ENCODE assay signal across 12 mouse cellular contexts in the genomic region with DNA sequence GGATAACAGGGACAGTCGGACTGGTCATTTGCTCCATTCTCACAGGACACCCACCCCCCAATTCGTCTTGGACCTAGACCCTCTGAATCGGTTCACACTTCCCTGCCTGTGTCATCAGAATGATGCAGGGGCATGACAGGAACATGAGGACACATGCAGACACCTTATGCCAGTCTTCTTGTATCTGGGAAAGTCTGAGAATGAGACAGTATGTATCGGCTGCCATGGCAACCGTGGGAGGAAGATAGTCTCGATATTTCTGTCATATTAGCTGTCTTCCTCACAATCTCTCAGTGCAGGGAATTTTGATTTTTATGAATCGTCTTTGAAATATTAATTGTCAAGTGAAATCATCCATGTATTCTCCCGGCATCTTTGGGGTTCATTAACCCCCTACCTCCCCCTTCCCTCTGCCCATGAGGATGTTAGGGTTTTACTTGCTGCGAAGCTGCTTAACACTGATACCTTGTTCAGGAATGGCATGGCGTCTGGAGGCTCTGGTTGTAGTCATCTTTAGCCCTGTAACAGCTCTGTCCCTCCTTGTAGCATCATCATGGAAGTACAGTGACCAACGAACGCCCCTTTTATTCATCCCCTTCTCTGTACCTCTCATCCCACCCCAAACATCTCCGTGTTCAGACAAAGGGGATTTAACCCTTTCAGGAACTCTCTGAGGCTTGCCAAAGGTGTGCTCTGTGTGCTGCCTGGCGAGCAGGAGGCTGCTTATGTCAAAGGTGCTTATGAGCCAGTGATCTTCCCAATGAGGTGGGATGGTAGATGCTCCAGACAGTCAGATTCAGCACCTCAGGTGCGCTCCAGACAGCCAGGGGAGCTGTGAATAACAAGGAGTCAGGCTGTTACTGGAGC. TPM values are rescaled to one million over a fixed set of nuclear protein-coding genes. Genes with fewer than 3 reads are reported as not detected.
A peak's percentile ranks its signal among the peaks of the same experiment; 100 is the strongest.
DNase-seq lines count a peak whose midpoint lies in the region; ATAC-seq and TF ChIP-seq lines count a peak whose summit lies in the region.
"Had no signal": no experiment of that assay in that cellular context is flagged by ENCODE, and none has a peak within 500 bp of the region (broad histone marks: within the 10 kb centered on the region; RNA-seq: fewer than 3 reads in every experiment).

No protein-coding gene starts in this region.

- no peak overlapping the region for H3K4me2 ChIP-seq in midbrain, embryonic 15.5 days
- H3K4me2 ChIP-seq: heart, embryonic 13.5 days had no signal

- 63% methylated on average over 15 of the region's 15 CpGs for WGBS in midbrain, embryonic 15.5 days
- 65% methylated on average over 15 of the region's 15 CpGs for WGBS in heart, adult 2 months

- no peaks in the 10 kb centered on the region for H3K79me2 ChIP-seq in heart, adult 2 months (replicated peaks; ENCODE audit: control insufficient read depth, insufficient read depth, low read length)

- H3K27me3 ChIP-seq in midbrain, embryonic 15.5 days (replicated peaks) = no peaks in the 10 kb centered on the region
- no peaks in the 10 kb centered on the region for H3K27me3 ChIP-seq in heart, adult 2 months (ENCODE audit: control insufficient read depth, insufficient read depth, low read length)

- ATAC-seq in midbrain, embryonic 15.5 days (replicated peaks) = peak; percentile 84
- ATAC-seq: activated CD4-positive, CD25-positive, alpha-beta regulatory T cell, adult 4 months; liver, postnatal 0 days had no signal

- TF ChIP-seq POLR2A in heart, adult 2 months (IDR thresholded peaks at IDR 0.05; ENCODE audit: insufficient read depth, low read depth, low read length) = no peak

- H3K9ac ChIP-seq in midbrain, embryonic 15.5 days = no peak overlapping the region
- H3K9ac ChIP-seq in heart, adult 2 months (ENCODE audit: low read depth, low read length) = no peak overlapping the region
- H3K9ac ChIP-seq: heart, embryonic 13.5 days; liver, postnatal 0 days had no signal

- no peaks in the 10 kb centered on the region for H3K36me3 ChIP-seq in midbrain, embryonic 15.5 days (replicated peaks)
- no peaks in the 10 kb centered on the region for H3K36me3 ChIP-seq in heart, adult 2 months (ENCODE audit: control insufficient read depth, insufficient read depth, low read length)
- H3K36me3 ChIP-seq: heart, embryonic 13.5 days had no signal

- DNase-seq in right cerebral cortex, adult 18-20 months = peak; percentile 66
- no peak for DNase-seq in right cerebral cortex, postnatal 25 days
- peak; percentile 68 to 86 for DNase-seq in layer of hippocampus, adult 18-20 months (ENCODE audit: low spot score in 2 of 2)
- DNase-seq in testis, postnatal 10 days (ENCODE audit: low spot score) = no peak
- DNase-seq in thymus, postnatal 0 days (ENCODE audit: low spot score) = no peak
- DNase-seq in heart, adult 2 months = no peak
- DNase-seq: kidney, adult 18-20 months; liver, postnatal 0 days had no signal

- no peak overlapping the region for H3K4me3 ChIP-seq in midbrain, embryonic 15.5 days
- H3K4me3 ChIP-seq in heart, adult 2 months = no peak overlapping the region
- H3K4me3 ChIP-seq: heart, embryonic 13.5 days had no signal

- H3K4me1 ChIP-seq in midbrain, embryonic 15.5 days = peaks cover 27% of the 10 kb centered on the region
- no peaks in the 10 kb centered on the region for H3K4me1 ChIP-seq in heart, adult 2 months (ENCODE audit: control insufficient read depth, insufficient read depth, low read length)
- H3K4me1 ChIP-seq: heart, embryonic 13.5 days had no signal

- intact Hi-C loops in heart, adult 2 months (cut with DNase I) = no loop called here

- no peaks in the 10 kb centered on the region for H3K9me3 ChIP-seq in midbrain, embryonic 15.5 days
- H3K9me3 ChIP-seq: heart, embryonic 13.5 days had no signal

- no peak for TF ChIP-seq CTCF in heart, adult 2 months (IDR thresholded peaks at IDR 0.05)

- TF ChIP-seq EP300 in heart, adult 2 months (IDR thresholded peaks at IDR 0.05; ENCODE audit: insufficient read depth, low read depth, low read length) = no peak

- peak overlapping the region; percentile 71 for H3K27ac ChIP-seq in midbrain, embryonic 15.5 days
- no peak overlapping the region for H3K27ac ChIP-seq in heart, adult 2 months
- H3K27ac ChIP-seq: heart, embryonic 13.5 days had no signal

RNA-seq across cellular contexts. Expression of a gene that starts 58.5 kb away (rescaled TPM):
- total RNA-seq in layer of hippocampus, adult 18-20 months (2021) = under 1 TPM; 0.64 to 0.94 TPM
- polyA plus RNA-seq in midbrain, embryonic 15.5 days (2015; fragmentation: Nextera tagmentation; extraction: Ambion mirVana) = 0.24 and 0.41 TPM in 2 replicates
- polyA plus RNA-seq in thymus, postnatal 0 days (2015; fragmentation: Nextera tagmentation; extraction: Ambion mirVana) = 0.59 and 0.62 TPM in 2 replicates
- under 1 TPM in 1 of 2 experiments, not detected in 1; 0.08 TPM for total RNA-seq in heart, adult 2 months (2021)
- not detected in 2 replicates for polyA plus RNA-seq in heart, adult 2 months (2012; rRNA removed)
- total RNA-seq: megakaryocyte-erythroid progenitor cell, adult 5-6 weeks had no signal
- polyA plus RNA-seq: liver, postnatal 0 days had no signal

Comparison
In these comparisons a context has a peak if more than half of its experiments do, and no peak if none do; other contexts are left out.
1. DNase-seq: peak in right cerebral cortex, adult 18-20 months (single experiment) and layer of hippocampus, adult 18-20 months (2 of 2); none in right cerebral cortex, postnatal 25 days (single experiment), testis, postnatal 10 days (single experiment), thymus, postnatal 0 days (single experiment) and heart, adult 2 months (0 of 2).